Mouse (Mus musculus) MEL (cell line): ENCODE data around the gene Tle3.

Experiments
- CHD1 ChIP-seq: IDR thresholded peaks from 2 replicates; pipeline ENCODE4 v1.6.1; 2012; ENCODE audit warnings: low read depth, mild to moderate bottlenecking, inconsistent platforms, low read length, improper control_type of control experiment
- CTCF ChIP-seq, 3 experiments: IDR thresholded peaks in 2 of 3; conservative IDR thresholded peaks in 1 of 3; 2 replicates each; pipeline ENCODE4 v1.5.1; 2011 to 2012; ENCODE audit warnings: low read length in 3 of 3, low read depth in 2 of 3, mild to moderate bottlenecking in 2 of 3, improper control_type of control experiment in 1 of 3, inconsistent platforms in 1 of 3, mixed read lengths in 1 of 3, moderate library complexity in 1 of 3; ENCODE audit not compliant: control insufficient read depth in 1 of 3, insufficient read depth in 1 of 3, poor library complexity in 1 of 3, severe bottlenecking in 1 of 3
- E2F4 ChIP-seq: IDR thresholded peaks from 2 replicates; pipeline ENCODE4 v1.6.1; 2011; ENCODE audit warnings: low read depth, low read length, improper control_type of control experiment, borderline replicate concordance
- EP300 ChIP-seq, 2 experiments: IDR thresholded peaks; 2 replicates each; pipeline ENCODE4 v1.6.1; 2011; ENCODE audit warnings: improper control_type of control experiment in 2 of 2, low read length in 2 of 2, low read depth in 1 of 2, mild to moderate bottlenecking in 1 of 2
- ETS1 ChIP-seq: IDR thresholded peaks from 2 replicates; pipeline ENCODE4 v1.6.1; 2012; ENCODE audit warnings: low read depth, mild to moderate bottlenecking, inconsistent platforms, low read length, improper control_type of control experiment, moderate library complexity
- MAFK ChIP-seq: IDR thresholded peaks from 2 replicates; pipeline ENCODE4 v1.6.1; 2011; ENCODE audit warnings: low read depth, mild to moderate bottlenecking, low read length, improper control_type of control experiment, borderline replicate concordance
- MEF2A ChIP-seq: IDR thresholded peaks from 2 replicates; pipeline ENCODE4 v1.6.1; 2014; ENCODE audit warnings: low read depth, mild to moderate bottlenecking, inconsistent platforms, low read length, improper control_type of control experiment; ENCODE audit not compliant: poor library complexity, insufficient replicate concordance, severe bottlenecking; ENCODE audit errors: extremely low read depth
- POLR2A ChIP-seq, 2 experiments: IDR thresholded peaks; 2 replicates each; pipeline ENCODE4 v1.6.1; 2011 to 2012; ENCODE audit warnings: low read length in 2 of 2, mild to moderate bottlenecking in 2 of 2, control low read depth in 1 of 2, improper control_type of control experiment in 1 of 2, low read depth in 1 of 2, moderate library complexity in 1 of 2; ENCODE audit not compliant: control insufficient read depth in 1 of 2, insufficient read depth in 1 of 2, poor library complexity in 1 of 2
- POLR2AphosphoS2 ChIP-seq: IDR thresholded peaks from 2 replicates; pipeline ENCODE4 v1.6.1; 2011; ENCODE audit warnings: low read length, improper control_type of control experiment
- USF1 ChIP-seq: IDR thresholded peaks from 2 replicates; pipeline ENCODE4 v1.6.1; 2014; ENCODE audit warnings: low read depth, mild to moderate bottlenecking, inconsistent platforms, low read length, improper control_type of control experiment, moderate library complexity
- ZMIZ1 ChIP-seq: IDR thresholded peaks from 2 replicates; pipeline ENCODE4 v1.6.1; 2012; ENCODE audit warnings: low read depth, mild to moderate bottlenecking, inconsistent platforms, low read length, improper control_type of control experiment, moderate library complexity

DNA sequence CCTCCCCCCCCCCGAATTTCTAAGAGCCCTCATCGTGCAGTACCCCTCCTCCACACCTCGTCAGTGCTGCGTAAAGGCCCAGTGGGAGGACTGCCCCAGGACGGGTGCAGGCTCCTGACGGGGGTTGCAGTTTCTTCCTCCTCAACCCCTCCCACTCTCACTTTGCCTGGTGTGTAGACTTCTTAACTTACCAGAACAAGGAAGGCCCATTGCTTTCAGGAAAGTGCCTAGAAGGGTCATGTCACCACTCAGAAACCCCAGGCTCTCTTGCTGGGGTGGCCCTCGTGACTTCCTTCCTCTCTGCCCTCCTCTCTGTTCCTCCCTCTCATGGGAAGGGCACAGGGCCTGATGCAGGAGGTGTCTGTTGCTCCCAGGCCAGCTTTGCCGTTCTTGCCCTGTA is 13.6 kb downstream of the Tle3 start:
- TF ChIP-seq MAFK = no peak
- TF ChIP-seq USF1 = no peak
- no peak for TF ChIP-seq E2F4
- TF ChIP-seq POLR2A (IDR thresholded peaks at IDR 0.05; ENCODE audit: control insufficient read depth in 1 of 2, insufficient read depth in 1 of 2, low read depth in 1 of 2, low read length in 2 of 2, poor library complexity in 1 of 2) = no peak
- TF ChIP-seq CTCF (IDR thresholded peaks at IDR 0.05 in 2 of 3, conservative IDR thresholded peaks at IDR 0.05 in 1 of 3; ENCODE audit: control insufficient read depth in 1 of 3, insufficient read depth in 1 of 3, low read depth in 2 of 3, low read length in 3 of 3, poor library complexity in 1 of 3, severe bottlenecking in 1 of 3) = no peak
- TF ChIP-seq MEF2A = no peak
- no peak for TF ChIP-seq ETS1
- TF ChIP-seq CHD1 = no peak
- no peak for TF ChIP-seq EP300 (IDR thresholded peaks at IDR 0.05; ENCODE audit: low read depth in 1 of 2, low read length in 2 of 2)
- TF ChIP-seq POLR2AphosphoS2 = no peak
- no peak for TF ChIP-seq ZMIZ1
